Mouse (Mus musculus) ovary, postnatal 36 days (tissue): ENCODE results near the gene Zfp280b.
A peak's percentile ranks its signal among the peaks of the same experiment; 100 is the strongest.
"Not testable (repeated sequence)": the region's sequence is repeated elsewhere in the genome, so short reads cannot be mapped to it uniquely, and the experiment has no call there.

Experiments used
- DNase-seq: peaks from one replicate; pipeline ENCODE4 v3.0.0; 2022; ENCODE audit warnings: low spot score, mixed read lengths

Zfp280b gene

GRCm38 (mm10) chr10:76032402-76033118, at the start of gene Zfp280b:
Gene Zfp280b, plus strand, starts transcription at chr10:76032650.
- peak; percentile 96 for DNase-seq

GRCm38 (mm10) chr10:75990430-75991042, 41.9 kb upstream of the Zfp280b start:
- no peak for DNase-seq

- DNase-seq, result no peak
Measured at GRCm38 (mm10) chr10:75993616-75994240, 38.7 kb upstream of the Zfp280b start.

GRCm38 (mm10) chr10:75994531-75995210, 37.8 kb upstream of the Zfp280b start:
- DNase-seq, result not testable (repeated sequence)

GRCm38 (mm10) chr10:75995463-75995862, 37.0 kb upstream of the Zfp280b start:
- DNase-seq, result peak; percentile 21

- DNase-seq, result no peak
Measured at GRCm38 (mm10) chr10:75996315-75996714, 36.1 kb upstream of the Zfp280b start.

- DNase-seq, result no peak
Measured at GRCm38 (mm10) chr10:76001160-76001559, 31.3 kb upstream of the Zfp280b start.

- DNase-seq, result peak; percentile 22
Measured at GRCm38 (mm10) chr10:76002101-76002521, 30.3 kb upstream of the Zfp280b start.

- no peak for DNase-seq
Measured at GRCm38 (mm10) chr10:76002615-76003014, 29.8 kb upstream of the Zfp280b start.

GRCm38 (mm10) chr10:76003221-76003620, 29.2 kb upstream of the Zfp280b start:
- DNase-seq, result no peak

GRCm38 (mm10) chr10:76006385-76006784, 26.1 kb upstream of the Zfp280b start:
- no peak for DNase-seq

- no peak for DNase-seq
Measured at GRCm38 (mm10) chr10:76009812-76010211, 22.6 kb upstream of the Zfp280b start.

GRCm38 (mm10) chr10:76012922-76013321, 19.5 kb upstream of the Zfp280b start:
- DNase-seq, result no peak

GRCm38 (mm10) chr10:76016886-76017285, 15.6 kb upstream of the Zfp280b start:
- no peak for DNase-seq

GRCm38 (mm10) chr10:76021728-76022127, 10.7 kb upstream of the Zfp280b start:
- DNase-seq, result no peak

- DNase-seq, result no peak
Measured at GRCm38 (mm10) chr10:76023921-76024320, 8.5 kb upstream of the Zfp280b start.

- DNase-seq, result no peak
Measured at GRCm38 (mm10) chr10:76025470-76026190, 6.8 kb upstream of the Zfp280b start.

- no peak for DNase-seq
Measured at GRCm38 (mm10) chr10:76027127-76028015, 5.1 kb upstream of the Zfp280b start.

GRCm38 (mm10) chr10:76028016-76028366, 4.5 kb upstream of the Zfp280b start:
- no peak for DNase-seq

GRCm38 (mm10) chr10:76028396-76028795, 4.1 kb upstream of the Zfp280b start:
- peak; percentile 23 for DNase-seq

- no peak for DNase-seq
Measured at GRCm38 (mm10) chr10:76029276-76029675, 3.2 kb upstream of the Zfp280b start.
